Mouse (Mus musculus) MEL (cell line): Measurements from ENCODE around the gene Mroh2a. TPM values are rescaled to one million over a fixed set of nuclear protein-coding genes. Genes with fewer than 3 reads are reported as not detected.

Experiments used
- DNase-seq: peaks from one replicate; pipeline ENCODE4 v3.0.0; 2011; ENCODE audit warnings: low read depth, low spot score
- H3K27ac ChIP-seq: 2 replicates; pipeline ENCODE4 v1.5.1; 2012; ENCODE audit warnings: low read depth, mild to moderate bottlenecking, control low read depth, low read length, moderate library complexity; ENCODE audit not compliant: control insufficient read depth
- H3K27me3 ChIP-seq, 2 experiments: fragments of 150-350 bp in 1 of 2; sonication (generic) in 1 of 2; 2 replicates each; pipeline ENCODE4 v1.6.1; 2012; ENCODE audit warnings: low read length in 2 of 2, mild to moderate bottlenecking in 2 of 2, improper control_type of control experiment in 1 of 2, moderate library complexity in 1 of 2; ENCODE audit not compliant: insufficient read depth in 2 of 2, control insufficient read depth in 1 of 2
- H3K36me3 ChIP-seq, 2 experiments: 2 replicates each; pipeline ENCODE4 v1.6.1; 2012 to 2014; ENCODE audit warnings: low read length in 2 of 2, improper control_type of control experiment in 1 of 2, inconsistent platforms in 1 of 2, mild to moderate bottlenecking in 1 of 2; ENCODE audit not compliant: insufficient read depth in 2 of 2, control insufficient read depth in 1 of 2
- H3K4me1 ChIP-seq, 2 experiments: fragments of 150-350 bp in 1 of 2; sonication (generic) in 1 of 2; 2 replicates each; pipeline ENCODE4 v1.6.1; 2012; ENCODE audit warnings: low read length in 2 of 2, improper control_type of control experiment in 1 of 2, mild to moderate bottlenecking in 1 of 2; ENCODE audit not compliant: insufficient read depth in 2 of 2, control insufficient read depth in 1 of 2
- H3K4me3 ChIP-seq, 2 experiments: fragments of 150-350 bp in 1 of 2; sonication (generic) in 1 of 2; 2 replicates each; pipeline ENCODE4 v1.5.1; 2012; ENCODE audit warnings: low read depth in 2 of 2, low read length in 2 of 2, mild to moderate bottlenecking in 2 of 2, moderate library complexity in 2 of 2, control low read depth in 1 of 2, improper control_type of control experiment in 1 of 2; ENCODE audit not compliant: control insufficient read depth in 1 of 2, insufficient read depth in 1 of 2
- H3K79me2 ChIP-seq: 2 replicates; pipeline ENCODE4 v1.6.1; 2012; ENCODE audit warnings: mild to moderate bottlenecking, low read length, moderate library complexity; ENCODE audit not compliant: control insufficient read depth, poor library complexity, insufficient read depth
- H3K9ac ChIP-seq: 2 replicates; pipeline ENCODE4 v1.6.1; 2012; ENCODE audit warnings: low read depth, mild to moderate bottlenecking, control low read depth, low read length, moderate library complexity; ENCODE audit not compliant: control insufficient read depth, poor library complexity, severe bottlenecking
- H3K9me3 ChIP-seq: fragments of 150-350 bp; sonication (generic); replicated peaks from 2 replicates; pipeline ENCODE4 v1.6.1; 2012; ENCODE audit warnings: mild to moderate bottlenecking, low read length, improper control_type of control experiment, moderate library complexity; ENCODE audit not compliant: insufficient read depth
- CHD1 ChIP-seq: IDR thresholded peaks from 2 replicates; pipeline ENCODE4 v1.6.1; 2012; ENCODE audit warnings: low read depth, mild to moderate bottlenecking, inconsistent platforms, low read length, improper control_type of control experiment
- CTCF ChIP-seq, 3 experiments: IDR thresholded peaks in 2 of 3; conservative IDR thresholded peaks in 1 of 3; 2 replicates each; pipeline ENCODE4 v1.5.1; 2011 to 2012; ENCODE audit warnings: low read length in 3 of 3, low read depth in 2 of 3, mild to moderate bottlenecking in 2 of 3, improper control_type of control experiment in 1 of 3, inconsistent platforms in 1 of 3, mixed read lengths in 1 of 3, moderate library complexity in 1 of 3; ENCODE audit not compliant: control insufficient read depth in 1 of 3, insufficient read depth in 1 of 3, poor library complexity in 1 of 3, severe bottlenecking in 1 of 3
- ELF1 ChIP-seq: IDR thresholded peaks from 2 replicates; pipeline ENCODE4 v1.6.1; 2014; ENCODE audit warnings: low read depth, mild to moderate bottlenecking, inconsistent platforms, low read length, improper control_type of control experiment, moderate library complexity
- EP300 ChIP-seq, 2 experiments: IDR thresholded peaks; 2 replicates each; pipeline ENCODE4 v1.6.1; 2011; ENCODE audit warnings: improper control_type of control experiment in 2 of 2, low read length in 2 of 2, low read depth in 1 of 2, mild to moderate bottlenecking in 1 of 2
- HCFC1 ChIP-seq: IDR thresholded peaks from 2 replicates; pipeline ENCODE4 v1.6.1; 2012; ENCODE audit warnings: low read depth, mild to moderate bottlenecking, inconsistent platforms, low read length, improper control_type of control experiment, moderate library complexity
- MAX ChIP-seq: IDR thresholded peaks from 2 replicates; pipeline ENCODE4 v1.6.1; 2011; ENCODE audit warnings: low read length, improper control_type of control experiment
- MAZ ChIP-seq: IDR thresholded peaks from 2 replicates; pipeline ENCODE4 v1.6.1; 2012; ENCODE audit warnings: low read depth, mild to moderate bottlenecking, inconsistent platforms, low read length, improper control_type of control experiment
- MYB ChIP-seq: IDR thresholded peaks from 2 replicates; pipeline ENCODE4 v1.6.1; 2011; ENCODE audit warnings: mild to moderate bottlenecking, low read depth, low read length, improper control_type of control experiment
- MYC ChIP-seq: IDR thresholded peaks from 2 replicates; pipeline ENCODE4 v1.6.1; 2011; ENCODE audit warnings: low read depth, mild to moderate bottlenecking, low read length, improper control_type of control experiment, moderate library complexity
- POLR2AphosphoS2 ChIP-seq: IDR thresholded peaks from 2 replicates; pipeline ENCODE4 v1.6.1; 2011; ENCODE audit warnings: low read length, improper control_type of control experiment
- POLR2AphosphoS5 ChIP-seq: IDR thresholded peaks from 2 replicates; pipeline ENCODE4 v1.6.1; 2012; ENCODE audit warnings: low read depth, borderline replicate concordance, mild to moderate bottlenecking, inconsistent platforms, low read length, moderate library complexity, mixed read lengths
- RAD21 ChIP-seq: IDR thresholded peaks from 2 replicates; pipeline ENCODE4 v1.6.1; 2011; ENCODE audit warnings: mild to moderate bottlenecking, low read depth, low read length, improper control_type of control experiment
- RCOR1 ChIP-seq: IDR thresholded peaks from 2 replicates; pipeline ENCODE4 v1.6.1; 2012; ENCODE audit warnings: low read depth, mild to moderate bottlenecking, inconsistent platforms, low read length, improper control_type of control experiment
- SIN3A ChIP-seq: IDR thresholded peaks from 2 replicates; pipeline ENCODE4 v1.6.1; 2012; ENCODE audit warnings: low read length, improper control_type of control experiment, inconsistent platforms
- SMC3 ChIP-seq: IDR thresholded peaks from 2 replicates; pipeline ENCODE4 v1.6.1; 2011; ENCODE audit warnings: low read depth, low read length, improper control_type of control experiment
- USF1 ChIP-seq: IDR thresholded peaks from 2 replicates; pipeline ENCODE4 v1.6.1; 2014; ENCODE audit warnings: low read depth, mild to moderate bottlenecking, inconsistent platforms, low read length, improper control_type of control experiment, moderate library complexity
- USF2 ChIP-seq, 2 experiments: IDR thresholded peaks; 2 replicates each; pipeline ENCODE4 v1.6.1; 2011 to 2012; ENCODE audit warnings: improper control_type of control experiment in 2 of 2, low read length in 2 of 2, borderline replicate concordance in 1 of 2, inconsistent platforms in 1 of 2, low read depth in 1 of 2, mild to moderate bottlenecking in 1 of 2; ENCODE audit not compliant: insufficient read depth in 1 of 2
- ZC3H11A ChIP-seq: IDR thresholded peaks from 2 replicates; pipeline ENCODE4 v1.6.1; 2012; ENCODE audit warnings: low read depth, mild to moderate bottlenecking, inconsistent platforms, low read length, improper control_type of control experiment
- ZNF384 ChIP-seq: IDR thresholded peaks from 2 replicates; pipeline ENCODE4 v1.6.1; 2012; ENCODE audit warnings: low read depth, mild to moderate bottlenecking, inconsistent platforms, low read length, improper control_type of control experiment
- polyA plus RNA-seq, 2 experiments: library from polyadenylated mRNA; stranded (reverse) in 1 of 2; unstranded in 1 of 2; fragments of >175 nt in 1 of 2; fragments of >200 nt in 1 of 2; gene quantifications; 2 replicates each; pipeline versions ENCODE4 v1.2.1 to v1.2.4; 2012; ENCODE audit warnings: low replicate concordance in 2 of 2, low read depth in 1 of 2; ENCODE audit not compliant: insufficient read length in 2 of 2, insufficient read depth in 1 of 2, missing spikeins in 1 of 2
- total RNA-seq: library from RNA; depleted of rRNA; stranded (reverse); fragments of 300-350 nt; gene quantifications from 2 replicates; pipeline ENCODE4 v1.2.3, GENCODE M21; 2012

The Mroh2a gene
- total and polyA plus RNA-seq, 3 experiments, result 0.27 to 2.5 TPM; not detected in 1

GRCm38 (mm10) chr1:88288789-88289127 lies 62.0 kb downstream of the Mroh2a start:
- H3K36me3 ChIP-seq, result no peaks in the 10 kb centered on the region
- TF ChIP-seq RCOR1 (no peak), MAZ (no peak), ZNF384 (no peak)
- no peak overlapping the region for H3K9ac ChIP-seq
- no peak for DNase-seq
- no peaks in the 10 kb centered on the region for H3K79me2 ChIP-seq
- H3K4me3 ChIP-seq, result no peak overlapping the region
- no peak overlapping the region for H3K27ac ChIP-seq
- no peaks in the 10 kb centered on the region for H3K4me1 ChIP-seq
- no peaks in the 10 kb centered on the region for H3K9me3 ChIP-seq
- no peaks in the 10 kb centered on the region for H3K27me3 ChIP-seq

GRCm38 (mm10) chr1:88289152-88289551 lies 62.4 kb downstream of the Mroh2a start:
- Histone ChIP-seq H3K4me1 (no peaks in the 10 kb centered on the region), H3K27ac (no peak overlapping the region), H3K79me2 (no peaks in the 10 kb centered on the region), H3K9me3 (no peaks in the 10 kb centered on the region), H3K36me3 (no peaks in the 10 kb centered on the region), H3K27me3 (peaks cover 0 to 2% of the 10 kb centered on the region in 2 experiments; a peak in 1 of 4 replicates), H3K9ac (no peak overlapping the region), H3K4me3 (no peak overlapping the region)
- no peak for TF ChIP-seq CHD1
- no peak for TF ChIP-seq USF1
- TF ChIP-seq SIN3A, result no peak
- no peak for TF ChIP-seq HCFC1
- no peak for TF ChIP-seq MYB
- no peak for TF ChIP-seq CTCF (IDR thresholded peaks at IDR 0.05 in 2 of 3, conservative IDR thresholded peaks at IDR 0.05 in 1 of 3; ENCODE audit: control insufficient read depth in 1 of 3, insufficient read depth in 1 of 3, low read depth in 2 of 3, low read length in 3 of 3, poor library complexity in 1 of 3, severe bottlenecking in 1 of 3)
- no peak for TF ChIP-seq SMC3
- TF ChIP-seq POLR2AphosphoS5, result no peak
- no peak for TF ChIP-seq USF2 (IDR thresholded peaks at IDR 0.05; ENCODE audit: borderline replicate concordance in 1 of 2, insufficient read depth in 1 of 2, low read depth in 1 of 2, low read length in 2 of 2)
- TF ChIP-seq POLR2AphosphoS2, result no peak
- DNase-seq, result no peak

DNA sequence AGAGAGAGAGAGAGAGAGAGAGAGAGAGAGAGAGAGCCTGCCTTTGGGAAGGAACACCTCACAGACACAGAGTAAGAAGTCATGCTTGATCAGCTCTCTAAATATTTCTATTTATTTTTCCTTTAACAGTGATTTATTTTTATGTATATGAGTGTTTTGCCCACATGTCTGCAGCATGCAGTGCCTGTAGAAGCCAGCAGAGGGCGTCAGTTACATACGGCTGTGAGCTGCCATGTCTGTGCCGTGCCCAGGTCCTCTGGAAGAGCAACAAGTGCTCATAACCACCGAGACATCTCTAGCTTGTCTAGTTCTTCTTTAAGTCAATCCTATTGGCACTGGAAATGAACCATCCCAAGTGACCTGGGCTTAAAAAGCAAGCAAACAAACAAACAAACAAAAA lies 63.1 kb downstream of the Mroh2a start:
- Histone ChIP-seq H3K9me3 (no peaks in the 10 kb centered on the region), H3K9ac (no peak overlapping the region), H3K27ac (no peak overlapping the region), H3K79me2 (no peaks in the 10 kb centered on the region), H3K4me3 (no peak overlapping the region), H3K36me3 (no peaks in the 10 kb centered on the region), H3K27me3 (peaks cover 0 to 2% of the 10 kb centered on the region in 2 experiments; a peak in 1 of 4 replicates), H3K4me1 (no peaks in the 10 kb centered on the region)
- TF ChIP-seq MYC (peak; percentile 39; the same call in 1 of the 2 replicates), EP300 (IDR thresholded peaks at IDR 0.05; ENCODE audit: low read depth in 1 of 2, low read length in 2 of 2) (no peak), ELF1 (no peak), MAX (peak; percentile 47; the same call in 1 of the 2 replicates), HCFC1 (no peak), SMC3 (peak; percentile 92), ZC3H11A (peak; percentile 84), RAD21 (peak; percentile 95), CTCF (IDR thresholded peaks at IDR 0.05 in 2 of 3, conservative IDR thresholded peaks at IDR 0.05 in 1 of 3; ENCODE audit: control insufficient read depth in 1 of 3, insufficient read depth in 1 of 3, low read depth in 2 of 3, low read length in 3 of 3, poor library complexity in 1 of 3, severe bottlenecking in 1 of 3) (peak; percentile 91 to 99 (median 95))
- DNase-seq, result peak; percentile 91
